Mouse (Mus musculus) myocyte (in vitro differentiated cells): ENCODE measurements around the gene Uts2b.

ENCODE experiments used
- CEBPB ChIP-seq: IDR thresholded peaks from 2 replicates; pipeline ENCODE4 v1.6.1; 2011; ENCODE audit warnings: mild to moderate bottlenecking, moderate library complexity; ENCODE audit not compliant: poor library complexity, insufficient read depth, severe bottlenecking
- POLR2A ChIP-seq: IDR thresholded peaks from one replicate; pipeline ENCODE4 v1.6.1; 2011; ENCODE audit warnings: low read depth, mild to moderate bottlenecking, control low read depth, moderate library complexity; ENCODE audit not compliant: insufficient read length
- POLR2AphosphoS2 ChIP-seq: IDR thresholded peaks from one replicate; pipeline ENCODE4 v1.6.1; 2011; ENCODE audit warnings: low read depth, control low read depth; ENCODE audit not compliant: insufficient read length
- TCF12 ChIP-seq: IDR thresholded peaks from one replicate; pipeline ENCODE4 v1.6.1; 2011; ENCODE audit warnings: mild to moderate bottlenecking, control low read depth; ENCODE audit not compliant: poor library complexity, insufficient read depth, severe bottlenecking

DNA sequence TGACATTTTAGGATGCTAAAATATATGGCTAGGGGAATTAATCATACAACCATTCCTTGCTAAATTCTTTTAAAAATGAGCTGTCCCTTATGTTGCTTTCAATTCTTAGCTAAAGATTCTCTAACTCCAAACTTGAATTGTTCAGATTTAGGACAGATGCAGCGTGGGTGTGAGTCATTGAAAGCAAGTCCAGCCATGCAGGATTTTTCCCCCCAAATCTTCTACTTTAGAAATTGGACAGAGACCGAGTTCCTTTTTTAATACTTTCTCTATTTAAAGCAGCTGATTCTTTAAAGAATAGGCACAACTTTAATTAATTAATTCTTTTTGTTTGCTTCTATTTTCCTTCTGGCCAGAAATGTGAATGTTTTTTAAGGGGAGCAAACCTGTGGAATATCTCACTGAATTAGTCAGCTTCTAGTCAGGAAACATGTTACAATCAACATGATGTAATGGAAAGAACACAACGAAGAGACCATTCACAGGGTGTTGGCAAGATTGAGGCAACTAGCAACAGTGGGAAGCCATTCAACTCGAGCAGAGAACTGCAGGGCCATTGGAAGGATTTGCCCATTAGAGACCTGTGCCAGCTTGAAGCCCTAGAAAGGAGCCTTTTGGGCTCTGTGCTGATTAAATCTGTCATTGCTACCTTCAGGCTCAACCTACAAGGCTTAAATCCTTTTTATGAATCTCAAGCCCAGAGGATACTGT is 15.0 kb upstream of the Uts2b start:
- TF ChIP-seq TCF12, result no peak
- TF ChIP-seq CEBPB, result no peak
- no peak for TF ChIP-seq POLR2A
- no peak for TF ChIP-seq POLR2AphosphoS2
